Mouse (Mus musculus): Measurements from ENCODE around the gene Arhgap10. TPM values are rescaled to one million over a fixed set of nuclear protein-coding genes. Genes with fewer than 3 reads are reported as not detected.

The Arhgap10 gene
- polyA plus RNA-seq, 1 experiment from 2014 or later, result 11.2 TPM

DNA sequence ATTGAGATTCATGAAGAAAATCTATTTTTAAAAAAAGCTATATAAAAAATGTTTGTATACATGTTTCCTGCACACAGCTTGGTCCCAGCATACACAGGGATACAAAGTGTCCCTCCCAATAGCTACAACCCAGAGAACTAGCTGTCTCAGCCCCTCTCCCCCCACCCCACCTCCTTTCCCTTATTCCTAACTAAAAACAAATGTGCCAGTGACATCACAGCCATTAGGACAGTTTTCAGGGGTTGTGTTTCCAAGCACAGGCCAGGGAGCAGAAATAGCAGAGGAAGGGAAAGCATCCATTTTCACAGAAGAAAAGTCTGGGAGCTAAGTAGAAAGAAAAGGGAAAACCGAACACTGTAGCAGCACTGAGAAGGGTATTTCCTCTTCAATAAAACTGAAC is 163.6 kb downstream of the Arhgap10 start:
- Histone ChIP-seq H3K4me1 (peaks cover 12% of the 10 kb centered on the region; the same call in 1 of the 2 replicates), H3K4me3 (no peak overlapping the region), H3K4me2 (replicated peaks) (no peak overlapping the region), H3K27me3 (no peaks in the 10 kb centered on the region), H3K9me3 (no peaks in the 10 kb centered on the region), H3K9ac (replicated peaks) (no peak overlapping the region), H3K36me3 (no peaks in the 10 kb centered on the region), H3K27ac (replicated peaks) (no peak overlapping the region)
- no peak for ATAC-seq (ENCODE audit: low FRiP score, low read depth)
- WGBS, result 74% methylated on average over 1 of the region's 1 CpGs

DNA sequence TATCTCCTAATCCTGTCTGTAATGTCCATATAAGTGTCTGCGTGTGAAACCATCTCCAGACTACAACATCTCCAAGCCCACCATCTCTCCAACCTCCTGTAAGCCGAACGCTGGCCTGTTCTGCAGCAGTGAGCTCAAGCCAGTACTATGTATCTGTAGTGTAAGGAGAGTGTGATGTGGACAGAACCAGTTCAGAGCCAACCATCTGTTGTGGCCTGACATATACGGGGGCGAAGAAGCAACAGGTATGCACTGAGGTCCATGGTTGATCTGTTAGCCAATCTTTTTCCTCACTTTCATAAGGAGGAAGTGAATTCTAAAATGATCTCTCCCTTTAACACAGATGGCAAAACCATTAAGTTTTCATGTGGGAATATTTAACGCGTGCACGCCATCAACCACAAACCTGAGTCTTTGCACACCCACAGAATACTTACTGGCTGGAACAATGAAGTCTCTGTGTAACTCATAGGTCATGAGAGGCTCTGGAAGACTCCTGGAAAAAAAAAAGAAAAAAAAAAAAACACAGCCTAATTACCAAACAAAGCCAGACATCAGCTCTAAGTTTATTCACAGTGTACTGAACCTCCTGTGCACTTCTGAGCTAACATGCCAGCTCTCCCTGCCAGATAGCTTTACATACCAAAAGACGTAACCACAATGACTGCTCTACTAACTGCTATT is 166.4 kb downstream of the Arhgap10 start:
- WGBS, result 89% methylated on average over 9 of the region's 9 CpGs
- Histone ChIP-seq H3K4me2 (replicated peaks) (no peak overlapping the region), H3K4me1 (peaks cover 12% of the 10 kb centered on the region; the same call in 1 of the 2 replicates), H3K36me3 (no peaks in the 10 kb centered on the region), H3K9me3 (no peaks in the 10 kb centered on the region), H3K27me3 (no peaks in the 10 kb centered on the region), H3K27ac (replicated peaks) (no peak overlapping the region), H3K4me3 (no peak overlapping the region), H3K9ac (replicated peaks) (no peak overlapping the region)
- no peak for ATAC-seq (ENCODE audit: low FRiP score, low read depth)

DNA sequence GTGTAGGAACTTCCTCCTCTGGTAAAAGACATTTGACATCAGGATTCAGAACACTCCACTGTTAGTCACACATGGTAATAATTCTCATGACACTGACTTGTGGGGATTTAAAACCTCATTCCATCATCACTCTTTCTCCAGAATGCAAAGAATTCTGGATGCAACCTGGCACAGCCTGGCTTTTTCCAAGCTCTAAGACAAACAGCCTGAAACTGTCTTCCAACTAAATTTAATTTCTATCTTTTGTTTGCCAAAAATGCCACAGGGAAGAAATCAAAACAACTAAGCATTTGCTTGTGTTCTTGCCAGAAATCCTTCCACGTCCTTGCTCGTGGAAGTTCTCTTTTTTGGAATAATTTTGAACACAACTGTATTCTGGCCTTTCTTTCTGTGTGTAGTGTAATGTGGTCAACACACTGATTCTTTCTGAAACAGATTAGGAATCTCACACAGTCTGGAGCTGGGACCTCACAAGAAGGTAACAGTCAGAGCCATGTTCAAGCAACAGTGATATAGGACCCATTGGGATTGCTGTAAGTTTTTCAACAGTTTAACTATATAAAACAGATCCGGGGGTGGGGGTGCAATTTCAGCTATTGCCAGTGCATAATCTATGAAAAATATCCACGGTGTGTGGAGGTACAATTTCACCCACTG is 167.5 kb downstream of the Arhgap10 start:
- 86% methylated on average over 4 of the region's 4 CpGs for WGBS
- Histone ChIP-seq H3K4me2 (replicated peaks) (no peak overlapping the region), H3K27ac (replicated peaks) (no peak overlapping the region), H3K4me1 (peaks cover 12% of the 10 kb centered on the region; the same call in 1 of the 2 replicates), H3K4me3 (no peak overlapping the region), H3K9me3 (no peaks in the 10 kb centered on the region), H3K36me3 (no peaks in the 10 kb centered on the region), H3K27me3 (no peaks in the 10 kb centered on the region), H3K9ac (replicated peaks) (no peak overlapping the region)
- ATAC-seq (ENCODE audit: low FRiP score, low read depth), result no peak

DNA sequence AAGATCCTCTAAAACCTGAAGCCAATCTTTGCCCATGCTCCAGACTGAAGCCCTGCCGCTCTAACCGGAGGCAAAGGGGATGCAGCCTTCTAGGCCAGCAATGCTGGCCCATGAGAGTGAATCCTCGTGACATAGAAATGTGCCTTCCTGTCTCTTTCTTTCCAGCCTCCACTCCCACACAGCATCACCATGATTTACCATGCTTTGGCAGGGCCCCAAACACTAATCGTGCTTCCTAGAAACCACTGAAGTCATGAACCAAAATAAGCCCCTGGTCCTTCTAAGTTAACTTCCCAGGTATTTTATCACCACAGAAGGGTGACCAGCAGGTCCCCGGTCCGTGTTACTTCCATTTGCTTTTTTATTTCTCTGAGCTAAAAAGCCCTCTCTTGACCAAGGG is 173.8 kb downstream of the Arhgap10 start:
- Histone ChIP-seq H3K4me2 (replicated peaks) (no peak overlapping the region), H3K4me3 (no peak overlapping the region), H3K27ac (replicated peaks) (no peak overlapping the region), H3K4me1 (peaks cover 19% of the 10 kb centered on the region), H3K36me3 (no peaks in the 10 kb centered on the region), H3K27me3 (no peaks in the 10 kb centered on the region), H3K9me3 (no peaks in the 10 kb centered on the region), H3K9ac (replicated peaks) (no peak overlapping the region)
- 89% methylated on average over 6 of the region's 6 CpGs for WGBS
- ATAC-seq (ENCODE audit: low FRiP score, low read depth), result no peak

DNA sequence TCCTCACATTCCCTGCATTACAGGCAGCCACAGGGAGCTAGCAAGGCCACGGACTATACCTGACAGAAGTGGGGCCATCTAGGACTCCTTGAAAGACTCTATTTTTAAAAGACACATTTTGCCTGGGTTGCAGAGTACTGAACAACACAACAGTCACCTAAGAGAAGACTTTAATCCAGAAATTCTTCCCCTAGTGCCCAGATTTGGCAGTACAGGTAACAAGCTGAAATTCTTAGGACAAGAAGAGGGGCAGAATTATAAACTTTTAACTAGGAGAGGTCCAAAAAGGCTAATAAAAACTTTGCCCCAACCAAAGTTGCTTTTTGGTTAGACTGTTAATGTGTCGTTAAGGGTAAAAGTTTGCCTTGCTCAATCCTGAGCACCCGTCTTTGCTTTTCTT is 174.4 kb downstream of the Arhgap10 start:
- WGBS, result 95% methylated on average over 3 of the region's 3 CpGs
- Histone ChIP-seq H3K9ac (replicated peaks) (no peak overlapping the region), H3K4me2 (replicated peaks) (no peak overlapping the region), H3K4me3 (no peak overlapping the region), H3K36me3 (no peaks in the 10 kb centered on the region), H3K4me1 (peaks cover 19% of the 10 kb centered on the region), H3K27me3 (no peaks in the 10 kb centered on the region), H3K27ac (replicated peaks) (no peak overlapping the region), H3K9me3 (no peaks in the 10 kb centered on the region)
- ATAC-seq (ENCODE audit: low FRiP score, low read depth), result no peak

DNA sequence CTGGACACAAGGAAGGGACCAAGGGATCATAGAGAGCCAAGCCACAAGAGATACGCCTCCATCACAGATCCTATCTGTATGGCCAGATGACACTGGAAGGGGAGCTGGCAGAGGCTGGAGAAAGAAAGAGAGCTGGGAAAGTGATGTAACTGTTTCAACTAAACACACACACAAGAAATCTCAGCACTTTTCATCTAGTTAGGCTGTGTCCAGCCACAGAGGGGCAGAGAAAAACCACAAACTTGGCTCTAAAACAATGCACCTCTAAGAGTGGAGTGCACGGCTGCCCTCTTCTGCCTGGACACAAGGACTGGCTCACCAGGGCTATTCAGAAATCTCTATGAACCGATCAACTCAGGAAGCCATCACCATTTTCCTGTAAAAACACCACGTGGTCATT is 175.6 kb downstream of the Arhgap10 start:
- Histone ChIP-seq H3K27ac (replicated peaks) (no peak overlapping the region), H3K4me2 (replicated peaks) (no peak overlapping the region), H3K27me3 (no peaks in the 10 kb centered on the region), H3K4me1 (peaks cover 19% of the 10 kb centered on the region), H3K9me3 (no peaks in the 10 kb centered on the region), H3K4me3 (no peak overlapping the region), H3K9ac (replicated peaks) (no peak overlapping the region), H3K36me3 (no peaks in the 10 kb centered on the region)
- no peak for ATAC-seq (ENCODE audit: low FRiP score, low read depth)
- WGBS, result 85% methylated on average over 4 of the region's 4 CpGs

DNA sequence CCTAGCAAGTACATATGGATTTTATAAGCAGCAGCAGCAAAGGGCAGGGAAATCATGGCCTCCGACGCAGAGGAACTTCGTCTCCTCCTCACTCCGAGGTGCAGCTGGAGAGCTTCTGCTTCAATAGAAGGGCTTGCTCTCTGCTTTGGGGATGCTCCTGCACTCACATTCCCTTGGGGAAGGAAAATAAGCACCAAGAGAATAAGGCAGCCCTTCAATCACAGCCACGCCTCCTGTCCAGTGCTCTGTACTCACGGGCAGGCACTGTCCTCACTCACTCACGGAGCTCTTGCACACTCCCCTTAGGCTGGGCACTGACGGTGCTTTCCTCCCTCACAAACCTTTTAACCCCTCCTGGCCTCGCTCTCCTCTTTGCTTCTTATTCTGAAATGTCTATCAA is 176.4 kb downstream of the Arhgap10 start:
- peaks cover 19% of the 10 kb centered on the region for H3K4me1 ChIP-seq
- no peak overlapping the region for H3K27ac ChIP-seq (replicated peaks)
- H3K27me3 ChIP-seq, result no peaks in the 10 kb centered on the region
- H3K9ac ChIP-seq (replicated peaks), result no peak overlapping the region
- 58% methylated on average over 9 of the region's 9 CpGs for WGBS
- H3K9me3 ChIP-seq, result no peaks in the 10 kb centered on the region
- H3K36me3 ChIP-seq, result no peaks in the 10 kb centered on the region
- no peak overlapping the region for H3K4me3 ChIP-seq
- no peak overlapping the region for H3K4me2 ChIP-seq (replicated peaks)
- ATAC-seq (ENCODE audit: low FRiP score, low read depth), result no peak

DNA sequence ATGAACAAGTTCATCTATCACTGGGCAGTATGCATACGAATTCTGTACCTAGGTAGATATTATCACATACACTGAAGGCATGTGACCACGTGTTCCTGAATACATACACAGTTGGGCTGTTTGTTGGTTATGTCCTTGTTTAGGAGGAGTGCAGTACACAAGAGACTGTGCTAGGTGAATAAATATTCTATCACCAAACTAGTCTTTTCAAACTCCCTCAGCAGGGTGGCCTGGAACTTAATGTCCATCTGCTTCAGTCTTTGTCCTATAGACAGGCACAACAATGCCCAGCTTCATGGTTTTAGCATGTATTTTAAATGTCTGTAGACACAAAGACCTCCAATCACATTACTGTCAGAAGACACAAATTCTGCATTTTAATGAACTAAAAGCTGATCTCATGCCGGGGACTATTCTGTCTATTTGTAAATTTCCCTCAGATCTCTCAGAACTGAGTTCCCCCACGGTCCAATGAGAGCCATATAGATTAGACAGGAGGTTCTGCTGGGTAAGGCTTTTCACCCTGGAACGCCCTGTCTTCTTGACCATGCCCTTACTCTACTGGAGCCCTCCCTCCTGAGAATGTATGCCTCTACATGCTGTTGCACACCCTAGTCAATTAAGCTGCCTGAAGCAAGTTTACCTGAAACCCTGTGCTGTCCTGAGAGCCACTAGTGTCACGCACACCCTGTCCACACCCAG is 177.6 kb downstream of the Arhgap10 start:
- Histone ChIP-seq H3K4me2 (replicated peaks) (no peak overlapping the region), H3K27ac (replicated peaks) (peak overlapping the region; percentile 43), H3K27me3 (no peaks in the 10 kb centered on the region), H3K4me3 (no peak overlapping the region), H3K36me3 (no peaks in the 10 kb centered on the region), H3K9me3 (no peaks in the 10 kb centered on the region), H3K9ac (replicated peaks) (no peak overlapping the region), H3K4me1 (peaks cover 19% of the 10 kb centered on the region)
- WGBS, result 50% methylated on average over 6 of the region's 6 CpGs
- peak; percentile 81 for ATAC-seq (ENCODE audit: low FRiP score, low read depth)

DNA sequence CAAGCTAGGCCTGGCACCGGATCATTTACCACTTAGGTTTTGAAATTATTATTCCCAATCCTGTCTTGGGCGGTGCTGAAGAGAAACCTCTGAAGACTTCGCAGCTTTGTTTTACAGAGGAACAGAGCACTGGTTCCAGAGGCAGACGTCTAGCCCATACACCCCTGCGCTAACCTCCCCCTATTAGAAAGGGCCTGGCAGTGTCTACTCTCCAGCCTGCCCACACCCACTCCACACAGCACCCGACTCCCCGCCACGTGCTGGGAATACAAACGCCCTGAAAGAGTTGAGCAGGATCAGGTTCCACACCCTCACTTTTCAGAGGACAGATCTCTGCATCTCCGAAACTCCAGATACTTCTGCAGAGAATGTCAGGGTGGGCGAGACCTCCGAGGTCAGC is 180.5 kb downstream of the Arhgap10 start:
- Histone ChIP-seq H3K27ac (replicated peaks) (no peak overlapping the region), H3K4me2 (replicated peaks) (no peak overlapping the region), H3K27me3 (no peaks in the 10 kb centered on the region), H3K9ac (replicated peaks) (no peak overlapping the region), H3K4me3 (no peak overlapping the region), H3K9me3 (no peaks in the 10 kb centered on the region), H3K36me3 (no peaks in the 10 kb centered on the region), H3K4me1 (peaks cover 19% of the 10 kb centered on the region)
- ATAC-seq (ENCODE audit: low FRiP score, low read depth), result no peak
- 82% methylated on average over 12 of the region's 12 CpGs for WGBS

DNA sequence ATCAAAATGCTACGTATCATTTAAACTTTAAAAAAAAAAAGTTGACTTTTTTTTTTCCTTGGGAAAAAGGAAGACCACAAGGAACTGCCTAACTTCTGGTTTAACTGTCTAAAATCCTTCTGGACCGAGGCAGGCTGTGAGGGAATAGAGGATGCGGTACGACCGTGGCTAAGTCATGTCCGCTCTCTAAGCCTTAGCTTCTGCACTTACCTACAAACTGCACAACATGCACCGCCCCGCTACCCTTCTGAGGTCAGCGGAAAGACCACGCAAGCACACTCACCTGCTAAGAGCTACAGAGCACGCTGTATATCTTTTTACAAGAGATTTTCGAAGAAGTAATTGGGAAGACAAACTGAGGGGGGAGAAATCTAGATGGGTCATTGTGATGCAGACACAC is 186.6 kb downstream of the Arhgap10 start:
- H3K9ac ChIP-seq (replicated peaks), result no peak overlapping the region
- WGBS, result 90% methylated on average over 12 of the region's 12 CpGs
- no peak overlapping the region for H3K4me3 ChIP-seq
- H3K9me3 ChIP-seq, result no peaks in the 10 kb centered on the region
- no peak overlapping the region for H3K27ac ChIP-seq (replicated peaks)
- ATAC-seq (ENCODE audit: low FRiP score, low read depth), result no peak
- H3K27me3 ChIP-seq, result no peaks in the 10 kb centered on the region
- 0 out of 2 replicates have a peak, but pooled peaks cover 6% of the 10 kb centered on the region for H3K4me1 ChIP-seq
- no peaks in the 10 kb centered on the region for H3K36me3 ChIP-seq
- H3K4me2 ChIP-seq (replicated peaks), result no peak overlapping the region

DNA sequence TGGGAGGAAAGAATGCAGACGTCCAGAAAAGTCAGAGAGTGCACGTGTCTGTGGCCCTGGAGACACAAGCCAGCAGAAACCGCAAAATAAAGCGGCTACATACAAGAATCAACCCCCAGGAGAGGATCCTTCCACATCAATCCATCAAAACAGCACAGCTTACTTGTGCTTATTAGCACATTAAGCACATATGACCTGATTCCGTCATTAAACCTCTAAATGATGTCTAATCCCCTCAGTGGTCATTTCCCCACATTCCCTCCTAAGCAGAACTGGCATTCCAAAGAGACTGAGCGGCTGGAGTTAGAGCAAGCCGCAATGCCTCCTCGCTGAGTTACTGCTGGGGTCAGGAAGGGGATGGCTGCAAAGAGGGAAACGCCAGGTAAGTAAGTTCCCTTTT is 187.4 kb downstream of the Arhgap10 start:
- no peak overlapping the region for H3K9ac ChIP-seq (replicated peaks)
- WGBS, result 50% methylated on average over 9 of the region's 9 CpGs
- H3K4me2 ChIP-seq (replicated peaks), result no peak overlapping the region
- H3K36me3 ChIP-seq, result no peaks in the 10 kb centered on the region
- ATAC-seq (ENCODE audit: low FRiP score, low read depth), result 0 out of 2 replicates have a peak, but pooled peaks have one; percentile 16
- H3K4me3 ChIP-seq, result no peak overlapping the region
- H3K27me3 ChIP-seq, result no peaks in the 10 kb centered on the region
- 0 out of 2 replicates have a peak, but pooled peaks cover 6% of the 10 kb centered on the region for H3K4me1 ChIP-seq
- H3K27ac ChIP-seq (replicated peaks), result no peak overlapping the region
- no peaks in the 10 kb centered on the region for H3K9me3 ChIP-seq

DNA sequence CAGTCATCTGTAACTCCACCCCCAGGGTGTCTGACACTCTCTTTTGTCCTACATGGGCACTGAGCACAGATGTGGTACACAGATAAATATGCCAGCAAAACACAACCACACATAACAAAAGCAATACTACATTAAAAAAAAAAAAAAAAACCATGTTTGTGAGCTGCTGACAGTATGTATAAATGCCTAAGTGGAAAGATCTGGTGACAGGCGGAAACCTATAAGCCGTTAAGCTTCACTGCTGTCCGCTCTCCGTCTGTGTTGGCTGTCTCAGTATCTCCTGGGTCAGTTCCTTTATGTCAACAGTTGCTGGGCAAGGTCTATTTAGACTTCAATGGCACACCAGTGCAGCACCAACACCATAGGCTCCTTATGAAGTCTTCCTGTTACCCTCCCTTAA is 188.0 kb downstream of the Arhgap10 start:
- Histone ChIP-seq H3K4me3 (no peak overlapping the region), H3K9me3 (no peaks in the 10 kb centered on the region), H3K27me3 (no peaks in the 10 kb centered on the region), H3K27ac (replicated peaks) (no peak overlapping the region), H3K4me2 (replicated peaks) (no peak overlapping the region), H3K4me1 (0 out of 2 replicates have a peak, but pooled peaks cover 6% of the 10 kb centered on the region), H3K9ac (replicated peaks) (no peak overlapping the region), H3K36me3 (no peaks in the 10 kb centered on the region)
- WGBS, result 69% methylated on average over 4 of the region's 4 CpGs
- ATAC-seq (ENCODE audit: low FRiP score, low read depth), result no peak

Measured in midbrain, embryonic 12.5 days (tissue).